Mouse (Mus musculus): ENCODE measurements at regions not wholly inside any gene's neighbourhood (a gene's known extent, or its start where the extent isn't known, plus 50 kb on each side); places are given as distances from the start of the nearest gene placed in this dataset.

DNA sequence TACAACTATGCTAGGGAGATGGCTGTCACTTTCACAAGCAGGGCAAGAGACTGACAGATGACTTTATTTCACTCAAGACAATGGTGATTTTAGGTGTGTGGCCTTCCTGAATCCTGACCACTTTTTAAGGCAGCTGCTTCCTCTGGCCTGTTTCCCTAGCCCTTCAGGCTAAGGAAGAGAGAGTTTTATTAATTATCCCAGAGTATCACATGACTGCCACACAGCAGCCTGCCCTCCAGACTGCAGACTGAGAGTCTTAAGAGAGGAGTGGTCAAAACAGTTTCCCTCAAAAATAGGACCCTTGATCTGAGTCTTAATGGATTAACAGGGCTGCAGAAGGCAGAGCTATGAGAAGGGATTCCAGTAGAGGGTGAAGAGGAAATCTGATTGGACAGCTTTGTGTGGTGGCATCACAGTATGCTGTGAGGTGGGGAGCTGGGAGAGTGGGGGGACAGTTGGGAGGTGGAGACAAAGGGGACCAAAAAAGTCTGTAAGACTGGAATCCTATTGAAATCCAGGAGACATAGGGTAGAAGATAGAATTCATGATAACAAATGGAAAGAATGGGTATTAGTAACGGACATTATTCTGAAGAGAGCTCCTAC, 61.8 kb upstream of the Zeb2 start:
- DNase-seq = no peak
- Histone ChIP-seq H3K4me3 (replicated peaks; ENCODE audit: extremely low read depth, low read depth, low read length) (no peak overlapping the region), H3K4me1 (ENCODE audit: control insufficient read depth, insufficient read depth, low read length) (no peaks in the 10 kb centered on the region; the same call in 1 of the 2 replicates)
- WGBS = 92% methylated on average over 1 of the region's 1 CpGs
- no peak for TF ChIP-seq POLR2A (IDR thresholded peaks at IDR 0.05; ENCODE audit: borderline replicate concordance, extremely low read depth, low read depth, low read length)
- TF ChIP-seq CTCF (IDR thresholded peaks at IDR 0.05; ENCODE audit: insufficient read depth, low read length) = no peak

- TF ChIP-seq CTCF (IDR thresholded peaks at IDR 0.05; ENCODE audit: insufficient read depth, low read length) = no peak
- TF ChIP-seq POLR2A (IDR thresholded peaks at IDR 0.05; ENCODE audit: borderline replicate concordance, extremely low read depth, low read depth, low read length) = no peak
- Histone ChIP-seq H3K4me3 (replicated peaks; ENCODE audit: extremely low read depth, low read depth, low read length) (no peak overlapping the region), H3K4me1 (ENCODE audit: control insufficient read depth, insufficient read depth, low read length) (peaks cover 3% of the 10 kb centered on the region; the same call in 1 of the 2 replicates)
- DNase-seq = no peak
- WGBS = 70% methylated on average over 8 of the region's 8 CpGs
Measured at GRCm38 (mm10) chr2:45172382-45172781, 55.2 kb upstream of the Zeb2 start.

- TF ChIP-seq POLR2A (IDR thresholded peaks at IDR 0.05; ENCODE audit: borderline replicate concordance, extremely low read depth, low read depth, low read length) = no peak
- TF ChIP-seq CTCF (IDR thresholded peaks at IDR 0.05; ENCODE audit: insufficient read depth, low read length) = no peak
- no peak for DNase-seq
- Histone ChIP-seq H3K4me1 (ENCODE audit: control insufficient read depth, insufficient read depth, low read length) (peaks cover 3% of the 10 kb centered on the region; the same call in 1 of the 2 replicates), H3K4me3 (replicated peaks; ENCODE audit: extremely low read depth, low read depth, low read length) (no peak overlapping the region)
- WGBS = 36% methylated on average over 12 of the region's 12 CpGs
Measured at GRCm38 (mm10) chr2:45171520-45172173, 54.5 kb upstream of the Zeb2 start.

DNA sequence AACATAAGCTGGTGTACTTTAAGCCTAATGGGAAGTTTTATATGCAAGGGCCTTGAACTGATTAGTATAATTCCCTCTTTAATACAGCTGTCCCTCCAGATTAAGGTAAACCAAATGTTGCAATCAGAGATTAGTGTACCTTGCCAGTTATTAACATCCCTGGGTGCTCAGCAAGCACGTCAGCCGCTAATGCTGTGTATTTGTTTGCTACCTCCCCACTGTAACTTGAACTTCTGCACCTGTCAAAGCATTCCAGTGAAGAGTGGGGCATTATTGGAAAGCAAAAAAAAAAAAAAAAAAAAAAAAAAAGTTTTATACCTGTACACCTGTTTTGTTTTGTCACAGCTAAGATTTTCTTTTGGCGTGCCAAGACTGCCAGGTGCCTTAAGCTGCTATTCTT, 53.1 kb upstream of the Zeb2 start:
- 77% methylated on average over 3 of the region's 3 CpGs for WGBS
- no peak for DNase-seq
- H3K4me3 ChIP-seq (replicated peaks; ENCODE audit: extremely low read depth, low read depth, low read length) = no peak overlapping the region

GRCm38 (mm10) chr2:45169429-45170070, 52.4 kb upstream of the Zeb2 start:
- Histone ChIP-seq H3K4me1 (ENCODE audit: control insufficient read depth, insufficient read depth, low read length) (peaks cover 3% of the 10 kb centered on the region; the same call in 1 of the 2 replicates), H3K4me3 (replicated peaks; ENCODE audit: extremely low read depth, low read depth, low read length) (no peak overlapping the region)
- 83% methylated on average over 9 of the region's 9 CpGs for WGBS
- no peak for TF ChIP-seq POLR2A (IDR thresholded peaks at IDR 0.05; ENCODE audit: borderline replicate concordance, extremely low read depth, low read depth, low read length)
- TF ChIP-seq CTCF (IDR thresholded peaks at IDR 0.05; ENCODE audit: insufficient read depth, low read length) = no peak
- no peak for DNase-seq

More for the DNA sequence above, 53.1 kb upstream of the Zeb2 start:
- peaks cover 3% of the 10 kb centered on the region; the same call in 1 of the 2 replicates for H3K4me1 ChIP-seq (ENCODE audit: control insufficient read depth, insufficient read depth, low read length)
- TF ChIP-seq POLR2A (IDR thresholded peaks at IDR 0.05; ENCODE audit: borderline replicate concordance, extremely low read depth, low read depth, low read length) (no peak), CTCF (IDR thresholded peaks at IDR 0.05; ENCODE audit: insufficient read depth, low read length) (no peak)

DNA sequence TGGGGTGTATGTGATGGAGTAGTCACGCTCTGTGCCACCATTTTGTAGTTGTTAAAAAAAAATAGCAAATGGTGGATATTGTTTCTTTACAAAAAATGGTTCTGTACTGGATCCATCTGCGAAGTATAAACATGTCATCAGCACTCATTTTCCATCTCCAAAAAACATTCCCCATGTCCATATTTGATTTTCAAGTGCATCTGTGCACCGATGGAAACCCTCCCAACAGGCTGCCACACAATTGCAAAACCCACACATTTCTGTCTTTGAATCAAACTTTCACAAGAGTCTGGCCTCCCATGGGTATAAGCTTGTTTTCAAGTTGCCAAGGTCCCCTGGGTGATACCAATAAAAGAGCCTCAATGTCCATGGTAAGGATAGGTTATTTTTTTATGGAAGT, 51.4 kb upstream of the Zeb2 start:
- no peak for DNase-seq
- 88% methylated on average over 3 of the region's 3 CpGs for WGBS
- TF ChIP-seq POLR2A (IDR thresholded peaks at IDR 0.05; ENCODE audit: borderline replicate concordance, extremely low read depth, low read depth, low read length) (no peak), CTCF (IDR thresholded peaks at IDR 0.05; ENCODE audit: insufficient read depth, low read length) (no peak)
- Histone ChIP-seq H3K4me1 (ENCODE audit: control insufficient read depth, insufficient read depth, low read length) (peaks cover 3% of the 10 kb centered on the region; the same call in 1 of the 2 replicates), H3K4me3 (replicated peaks; ENCODE audit: extremely low read depth, low read depth, low read length) (no peak overlapping the region)

Data from lung, adult 2 months (tissue).